Mouse (Mus musculus) adrenal gland, adult 18-20 months (tissue): ENCODE results near the gene Chmp1a. TPM values are rescaled to one million over a fixed set of nuclear protein-coding genes. Genes with fewer than 3 reads are reported as not detected.
A peak's percentile ranks its signal among the peaks of the same experiment; 100 is the strongest.
"Not testable (repeated sequence)": the region's sequence is repeated elsewhere in the genome, so short reads cannot be mapped to it uniquely, and the experiment has no call there.

Experiments
- DNase-seq, 2 experiments: peaks; one replicate each; pipeline ENCODE4 v3.0.0; 2021 to 2022; ENCODE audit warnings: low spot score in 2 of 2
- long read RNA-seq, 2 experiments: library from polyadenylated mRNA; stranded (forward); transcript quantifications; one replicate each; pipeline ENCODE4 v2.0.0; 2021
- total RNA-seq, 2 experiments: library from RNA; stranded (reverse); gene quantifications; 1 replicate in 1 of 2; 2 replicates in 1 of 2; pipeline ENCODE4 v1.2.3; 2021

Chmp1a gene
- total RNA-seq, result 10 to 100 TPM; 79.3 to 86.2 TPM
- long read RNA-seq, experiment 1, partial matches to known transcripts, result 1 of 171 reads
- long read RNA-seq, experiment 1, other reads (novel, unspliced or antisense), result 166 of 171 reads
- long read RNA-seq, experiment 2, transcript Chmp1a-201 (7 exons, 2,140 nt), result major isoform, 13 of 492 reads
- long read RNA-seq, experiment 2, partial matches to known transcripts, result 4 of 492 reads
- long read RNA-seq, experiment 2, other reads (novel, unspliced or antisense), result 474 of 492 reads

- peak; percentile 85 to 89 for DNase-seq
Measured at GRCm38 (mm10) chr8:123212321-123213117, at the start of gene Chmp1a, which contains the start of gene Spata33. Gene Chmp1a (minus strand): TSS chr8:123212763. Gene Spata33 (plus strand): TSS chr8:123212832.

- not testable (repeated sequence) for DNase-seq
Measured at GRCm38 (mm10) chr8:123257593-123257992, 45.0 kb upstream of the Chmp1a start.

GRCm38 (mm10) chr8:123257114-123257513 is 44.6 kb upstream of the Chmp1a start:
- DNase-seq, result no peak

- DNase-seq, result no peak
Measured at GRCm38 (mm10) chr8:123255170-123255569, 42.6 kb upstream of the Chmp1a start.

- DNase-seq, result peak; percentile 86 to 91
Measured at GRCm38 (mm10) chr8:123254099-123254885, 41.7 kb upstream of the Chmp1a start, which contains the start of the genes Zfp276 and Vps9d1. Gene Zfp276 (plus strand): TSS chr8:123254195. Gene Vps9d1 (minus strand): TSS chr8:123254348.

- no peak for DNase-seq
Measured at GRCm38 (mm10) chr8:123253451-123254098, 41.0 kb upstream of the Chmp1a start.

- DNase-seq, result no peak
Measured at GRCm38 (mm10) chr8:123252925-123253324, 40.4 kb upstream of the Chmp1a start.

GRCm38 (mm10) chr8:123250940-123251339 is 38.4 kb upstream of the Chmp1a start:
- no peak for DNase-seq

GRCm38 (mm10) chr8:123248596-123248995 is 36.0 kb upstream of the Chmp1a start:
- no peak for DNase-seq

GRCm38 (mm10) chr8:123247748-123248147 is 35.2 kb upstream of the Chmp1a start:
- DNase-seq, result no peak

- DNase-seq, result no peak
Measured at GRCm38 (mm10) chr8:123245543-123245942, 33.0 kb upstream of the Chmp1a start.

GRCm38 (mm10) chr8:123244382-123244781 is 31.8 kb upstream of the Chmp1a start:
- no peak for DNase-seq

- no peak for DNase-seq
Measured at GRCm38 (mm10) chr8:123243053-123243452, 30.5 kb upstream of the Chmp1a start.

GRCm38 (mm10) chr8:123242107-123242923 is 29.8 kb upstream of the Chmp1a start:
- DNase-seq, result no peak

GRCm38 (mm10) chr8:123239398-123239797 is 26.8 kb upstream of the Chmp1a start:
- DNase-seq, result peak in 1 of 2 experiments; percentile 14

GRCm38 (mm10) chr8:123235520-123236497 is 23.2 kb upstream of the Chmp1a start, which contains the start of gene Spata2l:
Gene Spata2l (minus strand): TSS chr8:123236233.
- peak; percentile 87 for DNase-seq

GRCm38 (mm10) chr8:123234918-123235519 is 22.5 kb upstream of the Chmp1a start:
- no peak for DNase-seq

- DNase-seq, result no peak
Measured at GRCm38 (mm10) chr8:123233760-123234159, 21.2 kb upstream of the Chmp1a start.
